Mouse (Mus musculus) megakaryocyte, embryonic 14.5 days (primary cell): ENCODE results near the gene Apoc1.

Experiments
- FLI1 ChIP-seq: IDR thresholded peaks from 2 replicates; pipeline ENCODE4 v1.6.1; 2012; ENCODE audit warnings: low read length, inconsistent platforms, mixed read lengths
- GATA1 ChIP-seq: IDR thresholded peaks from 3 replicates; pipeline ENCODE4 v1.6.1; 2012; ENCODE audit warnings: mixed read lengths, low read length, inconsistent platforms, borderline replicate concordance

- TF ChIP-seq GATA1: no peak
- no peak for TF ChIP-seq FLI1
Observed at GRCm38 (mm10) chr7:19664455-19664954, 28.0 kb downstream of the Apoc1 start.
